Mouse (Mus musculus) C2C12 (cell line): ENCODE measurements around the gene Erg. TPM values are rescaled to one million over a fixed set of nuclear protein-coding genes. Genes with fewer than 3 reads are reported as not detected.

Source experiments
- H3K27me3 ChIP-seq: one replicate; pipeline ENCODE4 v1.6.1; 2011; ENCODE audit not compliant: control insufficient read depth, insufficient read depth, insufficient read length
- H3K36me3 ChIP-seq: one replicate; pipeline ENCODE4 v1.6.1; 2011; ENCODE audit not compliant: control insufficient read depth, insufficient read depth
- H3K4me3 ChIP-seq: one replicate; pipeline ENCODE4 v1.5.1; 2011; ENCODE audit warnings: mild to moderate bottlenecking, control low read depth; ENCODE audit not compliant: poor library complexity, insufficient read depth, severe bottlenecking
- H3K79me2 ChIP-seq: one replicate; pipeline ENCODE4 v1.6.1; 2011; ENCODE audit not compliant: control insufficient read depth, insufficient read depth
- H3K79me3 ChIP-seq: one replicate; pipeline ENCODE4 v1.6.1; 2011; ENCODE audit warnings: low read depth, control low read depth
- H3ac ChIP-seq: one replicate; pipeline ENCODE3; 2011; ENCODE audit warnings: low read depth; ENCODE audit not compliant: control insufficient read depth, insufficient read length
- CEBPB ChIP-seq: IDR thresholded peaks from one replicate; pipeline ENCODE4 v1.6.1; 2011; ENCODE audit warnings: low read depth, mild to moderate bottlenecking, control low read depth, moderate library complexity
- CTCF ChIP-seq: IDR thresholded peaks from one replicate; pipeline ENCODE4 v1.5.1; 2011; ENCODE audit not compliant: control insufficient read depth, insufficient read depth, insufficient read length
- FOSL1 ChIP-seq: IDR thresholded peaks from one replicate; pipeline ENCODE4 v1.8.0; 2011; ENCODE audit warnings: mild to moderate bottlenecking, low read length; ENCODE audit not compliant: poor library complexity, insufficient read depth, severe bottlenecking
- MAX ChIP-seq: IDR thresholded peaks from one replicate; pipeline ENCODE4 v1.6.1; 2011; ENCODE audit warnings: mild to moderate bottlenecking, control low read depth
- MYOD1 ChIP-seq: IDR thresholded peaks from one replicate; pipeline ENCODE4 v1.6.1; 2011; ENCODE audit warnings: low read depth; ENCODE audit not compliant: control insufficient read depth, insufficient read length
- MYOG ChIP-seq: IDR thresholded peaks from one replicate; pipeline ENCODE4 v1.6.1; 2011; ENCODE audit not compliant: control insufficient read depth, insufficient read length; ENCODE audit errors: extremely low read depth
- USF1 ChIP-seq: IDR thresholded peaks from one replicate; pipeline ENCODE4 v1.6.1; 2011; ENCODE audit warnings: low read depth, mild to moderate bottlenecking, control low read depth, moderate library complexity
- polyA plus RNA-seq: library from polyadenylated mRNA; unstranded; fragments of >200 nt; fragmentation: generic; extraction: Trizol; gene quantifications from one replicate; pipeline ENCODE4 v1.2.1, GENCODE M21; 2012; ENCODE audit warnings: missing spikeins

Erg gene
- polyA plus RNA-seq, 1 experiment, result 0.05 TPM

- Histone ChIP-seq H3K36me3 (no peaks in the 10 kb centered on the region), H3K79me3 (no peaks in the 10 kb centered on the region), H3K27me3 (peaks cover 4% of the 10 kb centered on the region), H3K4me3 (no peak overlapping the region), H3K79me2 (no peaks in the 10 kb centered on the region), H3ac (no peak overlapping the region)
- TF ChIP-seq CTCF (peak; percentile 68), MAX (no peak)
These were observed 235.9 kb downstream of the Erg start for GRCm38 (mm10) chr16:95350499-95350898.

- Histone ChIP-seq H3K79me2 (no peaks in the 10 kb centered on the region), H3K36me3 (no peaks in the 10 kb centered on the region), H3K4me3 (no peak overlapping the region), H3ac (no peak overlapping the region), H3K27me3 (peaks cover 4% of the 10 kb centered on the region), H3K79me3 (no peaks in the 10 kb centered on the region)
- TF ChIP-seq USF1 (no peak), MYOG (no peak), MAX (no peak), CEBPB (no peak), MYOD1 (no peak), CTCF (no peak), FOSL1 (no peak)
These were observed 236.6 kb downstream of the Erg start for GRCm38 (mm10) chr16:95349745-95350144.

- no peak for TF ChIP-seq FOSL1
- no peak for TF ChIP-seq USF1
- TF ChIP-seq MAX, result no peak
- TF ChIP-seq CTCF, result no peak
- no peak for TF ChIP-seq MYOG
- no peak for TF ChIP-seq CEBPB
- no peak for TF ChIP-seq MYOD1
- Histone ChIP-seq H3K27me3 (peaks cover 4% of the 10 kb centered on the region), H3K79me2 (no peaks in the 10 kb centered on the region), H3K36me3 (no peaks in the 10 kb centered on the region), H3K4me3 (no peak overlapping the region), H3ac (no peak overlapping the region), H3K79me3 (no peaks in the 10 kb centered on the region)
These were observed 237.0 kb downstream of the Erg start for GRCm38 (mm10) chr16:95349344-95349743.

- TF ChIP-seq MYOD1 (no peak), MAX (no peak), MYOG (no peak)
- Histone ChIP-seq H3K4me3 (no peak overlapping the region), H3ac (no peak overlapping the region), H3K79me3 (no peaks in the 10 kb centered on the region), H3K36me3 (no peaks in the 10 kb centered on the region), H3K27me3 (peaks cover 2% of the 10 kb centered on the region), H3K79me2 (no peaks in the 10 kb centered on the region)
These were observed 237.8 kb downstream of the Erg start for GRCm38 (mm10) chr16:95348555-95348954.

GRCm38 (mm10) chr16:95347202-95347601, 239.2 kb downstream of the Erg start:
- Histone ChIP-seq H3K27me3 (no peaks in the 10 kb centered on the region), H3ac (no peak overlapping the region)
- TF ChIP-seq CEBPB (no peak), MAX (no peak), USF1 (no peak), FOSL1 (no peak), CTCF (no peak), MYOG (no peak), MYOD1 (no peak)

GRCm38 (mm10) chr16:95345882-95346281, 240.5 kb downstream of the Erg start:
- Histone ChIP-seq H3ac (no peak overlapping the region), H3K36me3 (no peaks in the 10 kb centered on the region)

More at GRCm38 (mm10) chr16:95347202-95347601, 239.2 kb downstream of the Erg start:
- no peaks in the 10 kb centered on the region for H3K36me3 ChIP-seq
- H3K79me2 ChIP-seq, result no peaks in the 10 kb centered on the region
- H3K4me3 ChIP-seq, result no peak overlapping the region
- no peaks in the 10 kb centered on the region for H3K79me3 ChIP-seq

More at GRCm38 (mm10) chr16:95345882-95346281, 240.5 kb downstream of the Erg start:
- TF ChIP-seq MYOG (no peak), CTCF (peak; percentile 62)
- H3K79me2 ChIP-seq, result no peaks in the 10 kb centered on the region
- no peak overlapping the region for H3K4me3 ChIP-seq
- H3K79me3 ChIP-seq, result no peaks in the 10 kb centered on the region
- no peaks in the 10 kb centered on the region for H3K27me3 ChIP-seq
